Mouse (Mus musculus) bone marrow macrophage, adult 2 months (primary cell): Measurements from ENCODE around the gene Mrpl40.

Experiments used
- CTCF ChIP-seq: IDR thresholded peaks from 2 replicates; pipeline ENCODE4 v1.5.1; 2012; ENCODE audit warnings: low read depth, mild to moderate bottlenecking, low read length, moderate library complexity
- POLR2A ChIP-seq: IDR thresholded peaks from 2 replicates; pipeline ENCODE4 v1.6.1; 2012; ENCODE audit warnings: mild to moderate bottlenecking, low read depth, low read length, borderline replicate concordance

DNA sequence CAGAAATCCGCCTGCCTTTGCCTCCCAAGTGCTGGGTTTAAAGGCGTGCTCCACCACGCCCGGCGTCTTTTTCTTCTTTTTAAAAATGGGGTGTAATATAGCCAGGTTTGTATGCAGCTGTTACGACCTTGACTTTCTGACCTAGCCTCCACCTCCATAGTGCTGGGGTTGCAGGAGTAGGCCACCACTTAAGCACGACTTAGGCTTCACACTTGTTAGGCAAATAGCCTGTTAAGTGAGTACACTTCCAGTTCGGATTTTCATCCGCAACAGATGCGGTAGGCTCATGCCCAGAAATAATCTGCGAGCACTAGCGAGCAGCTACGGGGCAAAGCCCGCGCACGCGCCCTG lies 596 bp downstream of the Mrpl40 start:
- no peak for TF ChIP-seq CTCF
- no peak for TF ChIP-seq POLR2A
